Mouse (Mus musculus) embryonic facial prominence, embryonic 13.5 days (tissue): Measurements from ENCODE around the gene Efhd2. TPM values are rescaled to one million over a fixed set of nuclear protein-coding genes. Genes with fewer than 3 reads are reported as not detected.

Source experiments
- ATAC-seq: fragments of 200-750 bp; cut with Nextera tagmentation; 2 replicates; pipeline ENCODE4 v1.8.0; 2017; ENCODE audit warnings: low read depth; ENCODE audit not compliant: insufficient number of reproducible peaks, insufficient read depth, low FRiP score, low TSS enrichment
- H3K27ac ChIP-seq: fragments of 300-500 bp; sonication (generic); 2 replicates; pipeline ENCODE4 v1.5.1; 2015; ENCODE audit warnings: moderate library complexity, mild to moderate bottlenecking, inconsistent platforms
- H3K27me3 ChIP-seq: fragments of 300-500 bp; sonication (generic); 2 replicates; pipeline ENCODE4 v1.6.1; 2015; ENCODE audit warnings: mild to moderate bottlenecking, inconsistent platforms
- H3K36me3 ChIP-seq: fragments of 300-500 bp; sonication (generic); 2 replicates; pipeline ENCODE4 v1.6.1; 2015; ENCODE audit warnings: mild to moderate bottlenecking, inconsistent platforms
- H3K4me1 ChIP-seq: fragments of 300-500 bp; sonication (generic); 2 replicates; pipeline ENCODE4 v1.6.1; 2015; ENCODE audit warnings: inconsistent platforms
- H3K4me2 ChIP-seq: fragments of 300-500 bp; sonication (generic); 2 replicates; pipeline ENCODE4 v1.6.1; 2015; ENCODE audit warnings: moderate library complexity, mild to moderate bottlenecking, inconsistent platforms
- H3K4me3 ChIP-seq: fragments of 300-500 bp; sonication (generic); 2 replicates; pipeline ENCODE4 v1.5.1; 2015; ENCODE audit warnings: mild to moderate bottlenecking, inconsistent platforms
- H3K9ac ChIP-seq: fragments of 300-500 bp; sonication (generic); 2 replicates; pipeline ENCODE4 v1.6.1; 2015; ENCODE audit warnings: mild to moderate bottlenecking, inconsistent platforms
- H3K9me3 ChIP-seq: fragments of 300-500 bp; sonication (generic); 2 replicates; pipeline ENCODE4 v1.6.1; 2016; ENCODE audit warnings: inconsistent platforms
- WGBS: fragments of 180-500 bp; shearing (Covaris S2); methylation state at CpG from one replicate; pipeline ENCODE4 v1.1.7; 2015; ENCODE audit warnings: mixed read lengths; 5-methylcytosine and 5-hydroxymethylcytosine counted together
- polyA plus RNA-seq: library from polyadenylated mRNA; unstranded; fragments of >200 nt; fragmentation: Nextera tagmentation; extraction: Ambion mirVana; gene quantifications from 2 replicates; pipeline ENCODE4 v1.2.1, GENCODE M21; 2015

Gene Efhd2
- polyA plus RNA-seq, 1 experiment from 2014 or later = 52.0 TPM

- Histone ChIP-seq H3K4me2 (no peak overlapping the region), H3K9me3 (no peaks in the 10 kb centered on the region), H3K27me3 (no peaks in the 10 kb centered on the region), H3K36me3 (no peaks in the 10 kb centered on the region), H3K27ac (no peak overlapping the region), H3K4me1 (peaks cover 22% of the 10 kb centered on the region), H3K4me3 (no peak overlapping the region), H3K9ac (no peak overlapping the region)
- no peak for ATAC-seq
- 71% methylated on average over 8 of the region's 8 CpGs for WGBS
These were observed 24.2 kb upstream of the Efhd2 start for GRCm38 (mm10) chr4:141898905-141899304.

GRCm38 (mm10) chr4:141897838-141898237 is 23.1 kb upstream of the Efhd2 start:
- H3K36me3 ChIP-seq = no peaks in the 10 kb centered on the region
- no peak overlapping the region for H3K4me3 ChIP-seq
- no peak overlapping the region for H3K9ac ChIP-seq
- no peak overlapping the region for H3K27ac ChIP-seq
- H3K9me3 ChIP-seq = no peaks in the 10 kb centered on the region
- H3K27me3 ChIP-seq = no peaks in the 10 kb centered on the region
- no peak overlapping the region for H3K4me2 ChIP-seq
- WGBS = 37% methylated on average over 3 of the region's 3 CpGs
- peaks cover 19% of the 10 kb centered on the region for H3K4me1 ChIP-seq
- ATAC-seq = no peak

- Histone ChIP-seq H3K4me1 (peaks cover 17% of the 10 kb centered on the region), H3K4me2 (no peak overlapping the region), H3K27ac (no peak overlapping the region), H3K9me3 (no peaks in the 10 kb centered on the region), H3K27me3 (no peaks in the 10 kb centered on the region), H3K4me3 (no peak overlapping the region), H3K9ac (no peak overlapping the region), H3K36me3 (no peaks in the 10 kb centered on the region)
- WGBS = 85% methylated on average over 6 of the region's 6 CpGs
- no peak for ATAC-seq
These were observed 22.5 kb upstream of the Efhd2 start for GRCm38 (mm10) chr4:141897225-141897624.

- no peaks in the 10 kb centered on the region for H3K9me3 ChIP-seq
- no peak overlapping the region for H3K9ac ChIP-seq
- ATAC-seq = no peak
- no peak overlapping the region for H3K4me2 ChIP-seq
- H3K27me3 ChIP-seq = no peaks in the 10 kb centered on the region
- H3K4me1 ChIP-seq = peaks cover 11% of the 10 kb centered on the region; the same call in 1 of the 2 replicates
- no peak overlapping the region for H3K4me3 ChIP-seq
- H3K36me3 ChIP-seq = no peaks in the 10 kb centered on the region
- no peak overlapping the region for H3K27ac ChIP-seq
- 69% methylated on average over 12 of the region's 12 CpGs for WGBS
These were observed 21.1 kb upstream of the Efhd2 start for GRCm38 (mm10) chr4:141895772-141896171.

- Histone ChIP-seq H3K36me3 (no peaks in the 10 kb centered on the region), H3K9me3 (no peaks in the 10 kb centered on the region), H3K4me1 (no peaks in the 10 kb centered on the region), H3K9ac (no peak overlapping the region), H3K27me3 (no peaks in the 10 kb centered on the region), H3K27ac (no peak overlapping the region), H3K4me3 (no peak overlapping the region), H3K4me2 (no peak overlapping the region)
- no peak for ATAC-seq
- 85% methylated on average over 8 of the region's 8 CpGs for WGBS
These were observed 18.6 kb upstream of the Efhd2 start for GRCm38 (mm10) chr4:141893157-141893784.

- H3K9me3 ChIP-seq = no peaks in the 10 kb centered on the region
- no peak for ATAC-seq
- 46% methylated on average over 6 of the region's 6 CpGs for WGBS
- 0 out of 2 replicates have a peak, but pooled peaks cover 6% of the 10 kb centered on the region for H3K4me1 ChIP-seq
- no peak overlapping the region for H3K4me2 ChIP-seq
- H3K9ac ChIP-seq = no peak overlapping the region
- no peak overlapping the region for H3K4me3 ChIP-seq
- no peak overlapping the region for H3K27ac ChIP-seq
- H3K27me3 ChIP-seq = no peaks in the 10 kb centered on the region
- no peaks in the 10 kb centered on the region for H3K36me3 ChIP-seq
These were observed 11.8 kb upstream of the Efhd2 start for GRCm38 (mm10) chr4:141886385-141886968.

GRCm38 (mm10) chr4:141885451-141885850 is 10.7 kb upstream of the Efhd2 start:
- no peak for ATAC-seq
- no peaks in the 10 kb centered on the region for H3K36me3 ChIP-seq
- no peak overlapping the region for H3K4me2 ChIP-seq
- H3K27ac ChIP-seq = no peak overlapping the region
- no peak overlapping the region for H3K4me3 ChIP-seq
- H3K9me3 ChIP-seq = no peaks in the 10 kb centered on the region
- H3K4me1 ChIP-seq = 0 out of 2 replicates have a peak, but pooled peaks cover 6% of the 10 kb centered on the region
- no peaks in the 10 kb centered on the region for H3K27me3 ChIP-seq
- 70% methylated on average over 9 of the region's 9 CpGs for WGBS
- no peak overlapping the region for H3K9ac ChIP-seq

- H3K9ac ChIP-seq = no peak overlapping the region
- no peak overlapping the region for H3K27ac ChIP-seq
- H3K9me3 ChIP-seq = no peaks in the 10 kb centered on the region
- no peak overlapping the region for H3K4me2 ChIP-seq
- 0 out of 2 replicates have a peak, but pooled peaks cover 6% of the 10 kb centered on the region for H3K4me1 ChIP-seq
- no peak overlapping the region for H3K4me3 ChIP-seq
- 75% methylated on average over 7 of the region's 7 CpGs for WGBS
- H3K27me3 ChIP-seq = no peaks in the 10 kb centered on the region
- H3K36me3 ChIP-seq = no peaks in the 10 kb centered on the region
- ATAC-seq = no peak
These were observed 8.1 kb upstream of the Efhd2 start for GRCm38 (mm10) chr4:141882858-141883257.

- 76% methylated on average over 5 of the region's 5 CpGs for WGBS
- H3K9ac ChIP-seq = no peak overlapping the region
- 0 out of 2 replicates have a peak, but pooled peaks cover 6% of the 10 kb centered on the region for H3K4me1 ChIP-seq
- H3K27ac ChIP-seq = no peak overlapping the region
- H3K27me3 ChIP-seq = no peaks in the 10 kb centered on the region
- no peak for ATAC-seq
- H3K4me3 ChIP-seq = no peak overlapping the region
- H3K36me3 ChIP-seq = no peaks in the 10 kb centered on the region
- no peaks in the 10 kb centered on the region for H3K9me3 ChIP-seq
- no peak overlapping the region for H3K4me2 ChIP-seq
These were observed 7.2 kb upstream of the Efhd2 start for GRCm38 (mm10) chr4:141881950-141882349.

- Histone ChIP-seq H3K4me2 (no peak overlapping the region), H3K4me3 (no peak overlapping the region), H3K9ac (no peak overlapping the region), H3K36me3 (no peaks in the 10 kb centered on the region), H3K27ac (no peak overlapping the region), H3K9me3 (no peaks in the 10 kb centered on the region), H3K27me3 (peaks cover 2% of the 10 kb centered on the region), H3K4me1 (0 out of 2 replicates have a peak, but pooled peaks cover 6% of the 10 kb centered on the region)
- 55% methylated on average over 10 of the region's 10 CpGs for WGBS
- ATAC-seq = no peak
These were observed 6.7 kb upstream of the Efhd2 start for GRCm38 (mm10) chr4:141881289-141881914.

GRCm38 (mm10) chr4:141879875-141880274 is 5.2 kb upstream of the Efhd2 start:
- no peak overlapping the region for H3K27ac ChIP-seq
- H3K36me3 ChIP-seq = no peaks in the 10 kb centered on the region
- peaks cover 13% of the 10 kb centered on the region for H3K4me1 ChIP-seq
- H3K27me3 ChIP-seq = peaks cover 14% of the 10 kb centered on the region
- no peak for ATAC-seq
- H3K9me3 ChIP-seq = no peaks in the 10 kb centered on the region
- 56% methylated on average over 9 of the region's 9 CpGs for WGBS
- H3K9ac ChIP-seq = no peak overlapping the region
- H3K4me2 ChIP-seq = no peak overlapping the region
- H3K4me3 ChIP-seq = no peak overlapping the region

GRCm38 (mm10) chr4:141879074-141879473 is 4.4 kb upstream of the Efhd2 start:
- Histone ChIP-seq H3K9me3 (no peaks in the 10 kb centered on the region), H3K36me3 (no peaks in the 10 kb centered on the region), H3K4me3 (no peak overlapping the region), H3K27me3 (peaks cover 14% of the 10 kb centered on the region), H3K4me2 (no peak overlapping the region), H3K4me1 (peaks cover 14% of the 10 kb centered on the region), H3K9ac (no peak overlapping the region), H3K27ac (no peak overlapping the region)
- WGBS = 75% methylated on average over 4 of the region's 4 CpGs
- no peak for ATAC-seq
